Mouse (Mus musculus) urinary bladder, postnatal 4 days (tissue): ENCODE data around the gene St6galnac1.
"Not testable (repeated sequence)": the region's sequence is repeated elsewhere in the genome, so short reads cannot be mapped to it uniquely, and the experiment has no call there.

Experiments used
- DNase-seq, 2 experiments: peaks; one replicate each; pipeline ENCODE4 v3.0.0; 2021 to 2022; ENCODE audit warnings: low spot score in 2 of 2

St6galnac1 gene

GRCm38 (mm10) chr11:116807526-116807925, 32.2 kb upstream of the St6galnac1 start:
- DNase-seq = no peak

GRCm38 (mm10) chr11:116807116-116807515, 31.8 kb upstream of the St6galnac1 start:
- DNase-seq = no peak

GRCm38 (mm10) chr11:116806136-116807071, 31.1 kb upstream of the St6galnac1 start:
- DNase-seq = no peak

- no peak for DNase-seq
Measured at GRCm38 (mm10) chr11:116802709-116803108, 27.4 kb upstream of the St6galnac1 start.

GRCm38 (mm10) chr11:116801106-116801505, 25.8 kb upstream of the St6galnac1 start:
- no peak for DNase-seq

- DNase-seq = no peak
Measured at GRCm38 (mm10) chr11:116799364-116799763, 24.1 kb upstream of the St6galnac1 start.

GRCm38 (mm10) chr11:116784221-116784620, 8.9 kb upstream of the St6galnac1 start:
- DNase-seq = no peak

GRCm38 (mm10) chr11:116782737-116783145, 7.4 kb upstream of the St6galnac1 start:
- no peak for DNase-seq

- no peak for DNase-seq
Measured at GRCm38 (mm10) chr11:116773205-116773604, 2.1 kb downstream of the St6galnac1 start.

GRCm38 (mm10) chr11:116769873-116770272, 5.4 kb downstream of the St6galnac1 start:
- DNase-seq = no peak

- DNase-seq = no peak
Measured at GRCm38 (mm10) chr11:116764946-116765345, 10.4 kb downstream of the St6galnac1 start.

- DNase-seq = no peak
Measured at GRCm38 (mm10) chr11:116764346-116764745, 11.0 kb downstream of the St6galnac1 start.

- DNase-seq = no peak
Measured at GRCm38 (mm10) chr11:116755191-116755590, 20.1 kb downstream of the St6galnac1 start.

GRCm38 (mm10) chr11:116753674-116754470, 21.4 kb downstream of the St6galnac1 start:
- DNase-seq = no peak

GRCm38 (mm10) chr11:116749733-116750132, 25.6 kb downstream of the St6galnac1 start:
- no peak for DNase-seq

GRCm38 (mm10) chr11:116748692-116749091, 26.6 kb downstream of the St6galnac1 start:
- DNase-seq = not testable (repeated sequence)

- not testable (repeated sequence) for DNase-seq
Measured at GRCm38 (mm10) chr11:116746822-116747221, 28.5 kb downstream of the St6galnac1 start.

GRCm38 (mm10) chr11:116745457-116745856, 29.9 kb downstream of the St6galnac1 start:
- DNase-seq = not testable (repeated sequence)

GRCm38 (mm10) chr11:116738411-116738810, 36.9 kb downstream of the St6galnac1 start:
- no peak for DNase-seq

GRCm38 (mm10) chr11:116732536-116732935, 42.8 kb downstream of the St6galnac1 start:
- DNase-seq = no peak

- DNase-seq = not testable (repeated sequence)
Measured at GRCm38 (mm10) chr11:116731060-116731580, 44.2 kb downstream of the St6galnac1 start.
